Mouse (Mus musculus): Measurements from ENCODE around the gene Pnkp. TPM values are rescaled to one million over a fixed set of nuclear protein-coding genes. Genes with fewer than 3 reads are reported as not detected.

Pnkp gene
- polyA plus RNA-seq, 1 experiment, result 53.4 TPM

DNA sequence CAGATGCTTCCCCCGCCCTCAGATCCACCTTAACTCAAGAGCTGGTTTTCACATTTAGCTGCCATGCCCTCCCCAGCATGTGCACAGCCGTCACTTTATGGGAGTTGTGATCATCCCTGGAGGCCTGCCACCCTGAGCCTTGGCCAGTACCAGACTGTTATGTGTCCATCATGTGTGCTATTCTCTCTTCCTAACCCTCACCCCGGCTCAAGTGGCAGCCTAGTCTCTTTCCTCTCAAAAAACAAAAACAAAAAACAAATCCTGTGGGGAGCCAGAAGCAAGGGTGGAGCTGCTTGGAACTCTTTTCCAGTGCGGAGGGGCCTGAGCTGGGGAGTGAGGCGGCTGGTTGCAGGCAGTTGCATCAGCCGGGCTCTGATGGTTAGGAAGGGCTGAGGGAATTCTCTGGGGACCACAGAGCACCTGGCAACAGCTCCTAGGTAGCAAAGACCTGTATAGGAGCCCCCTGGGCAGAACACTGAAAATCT is 38.1 kb upstream of the Pnkp start:
- Histone ChIP-seq H3K27ac (ENCODE audit: insufficient read depth, low read depth, low read length) (no peak overlapping the region), H3K36me3 (ENCODE audit: control insufficient read depth, insufficient read depth, low read length) (no peaks in the 10 kb centered on the region), H3K4me3 (ENCODE audit: insufficient read depth, low read depth, low read length) (0 out of 2 replicates have a peak overlapping the region, but pooled peaks have one; percentile 14), H3K27me3 (replicated peaks; ENCODE audit: control insufficient read depth, insufficient read depth, low read length) (no peaks in the 10 kb centered on the region), H3K4me1 (ENCODE audit: control insufficient read depth, insufficient read depth, low read length) (peaks cover 20% of the 10 kb centered on the region)
- TF ChIP-seq POLR2A (IDR thresholded peaks at IDR 0.05; ENCODE audit: low read depth, low read length) (no peak), CTCF (conservative IDR thresholded peaks at IDR 0.05; ENCODE audit: insufficient read depth, insufficient read length, low read depth, low read length) (no peak)
- 42% methylated on average over 6 of the region's 6 CpGs for WGBS
- peak; percentile 21 for DNase-seq

DNA sequence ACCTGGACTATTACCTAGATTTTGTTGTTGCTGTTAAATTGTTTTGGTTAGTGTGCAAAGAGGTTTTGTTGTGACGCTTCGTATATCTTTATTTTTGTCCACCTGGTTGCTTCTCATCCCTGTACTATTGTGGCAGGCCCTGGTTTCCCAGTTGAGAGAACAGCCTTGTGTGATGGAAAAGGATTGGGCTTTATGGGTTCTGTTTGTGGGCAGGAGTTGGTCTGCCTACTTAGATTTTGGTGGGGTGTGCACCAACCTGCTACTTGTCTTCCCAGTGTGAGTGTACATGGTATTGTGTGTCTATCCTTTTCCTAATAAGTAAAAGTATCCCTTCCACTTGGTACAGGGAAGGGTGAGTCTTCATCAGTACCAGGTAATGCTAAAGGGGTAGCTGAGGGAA is 37.5 kb upstream of the Pnkp start:
- Histone ChIP-seq H3K27me3 (replicated peaks; ENCODE audit: control insufficient read depth, insufficient read depth, low read length) (no peaks in the 10 kb centered on the region), H3K4me3 (ENCODE audit: insufficient read depth, low read depth, low read length) (no peak overlapping the region), H3K36me3 (ENCODE audit: control insufficient read depth, insufficient read depth, low read length) (no peaks in the 10 kb centered on the region), H3K27ac (ENCODE audit: insufficient read depth, low read depth, low read length) (no peak overlapping the region), H3K4me1 (ENCODE audit: control insufficient read depth, insufficient read depth, low read length) (peaks cover 20% of the 10 kb centered on the region)
- TF ChIP-seq POLR2A (IDR thresholded peaks at IDR 0.05; ENCODE audit: low read depth, low read length) (no peak), CTCF (conservative IDR thresholded peaks at IDR 0.05; ENCODE audit: insufficient read depth, insufficient read length, low read depth, low read length) (no peak)
- 81% methylated on average over 2 of the region's 2 CpGs for WGBS
- no peak for DNase-seq

DNA sequence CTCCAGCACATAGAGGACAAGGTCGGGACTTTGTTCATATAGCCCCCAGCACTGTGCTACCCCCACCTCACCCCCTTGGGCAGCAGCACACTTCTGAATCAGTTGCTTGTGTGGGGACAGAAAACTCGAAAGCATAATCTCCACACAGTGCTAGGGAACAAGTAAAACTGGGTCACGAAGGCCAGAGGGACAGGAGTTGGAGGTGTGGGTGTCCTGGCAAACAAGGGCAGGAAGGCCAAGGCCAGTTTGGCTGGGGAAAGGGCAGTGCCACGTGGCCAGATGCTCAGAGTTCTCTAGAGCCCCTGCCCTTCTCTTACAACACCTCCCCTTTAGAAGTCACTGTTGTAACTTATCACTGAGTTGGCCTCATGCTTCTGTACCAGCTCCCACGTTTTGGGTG is 37.1 kb upstream of the Pnkp start:
- Histone ChIP-seq H3K36me3 (ENCODE audit: control insufficient read depth, insufficient read depth, low read length) (no peaks in the 10 kb centered on the region), H3K27me3 (replicated peaks; ENCODE audit: control insufficient read depth, insufficient read depth, low read length) (no peaks in the 10 kb centered on the region), H3K27ac (ENCODE audit: insufficient read depth, low read depth, low read length) (no peak overlapping the region), H3K4me3 (ENCODE audit: insufficient read depth, low read depth, low read length) (no peak overlapping the region), H3K4me1 (ENCODE audit: control insufficient read depth, insufficient read depth, low read length) (peaks cover 20% of the 10 kb centered on the region)
- 25% methylated on average over 5 of the region's 5 CpGs for WGBS
- TF ChIP-seq POLR2A (IDR thresholded peaks at IDR 0.05; ENCODE audit: low read depth, low read length), result no peak
- TF ChIP-seq CTCF (conservative IDR thresholded peaks at IDR 0.05; ENCODE audit: insufficient read depth, insufficient read length, low read depth, low read length), result no peak
- DNase-seq, result no peak

DNA sequence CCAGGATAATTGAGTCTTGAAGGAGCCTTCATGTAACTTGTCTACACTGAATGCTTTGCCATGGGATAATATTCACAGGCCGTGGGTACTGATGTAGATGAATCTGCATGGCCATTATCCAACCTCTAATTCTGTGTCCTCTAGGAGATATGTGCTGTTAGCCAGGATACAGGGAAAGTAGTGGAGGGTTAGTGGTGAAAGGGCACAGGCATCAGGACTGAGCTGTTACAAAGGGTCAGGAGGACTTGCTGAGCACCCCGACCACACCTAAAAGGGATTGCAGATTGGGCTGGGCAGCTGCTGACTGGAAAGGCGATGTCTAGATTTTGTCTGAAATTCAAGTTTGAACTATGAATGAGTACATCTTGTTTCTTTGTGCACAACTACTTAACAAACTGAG is 36.4 kb upstream of the Pnkp start:
- Histone ChIP-seq H3K27me3 (replicated peaks; ENCODE audit: control insufficient read depth, insufficient read depth, low read length) (no peaks in the 10 kb centered on the region), H3K4me3 (ENCODE audit: insufficient read depth, low read depth, low read length) (no peak overlapping the region), H3K27ac (ENCODE audit: insufficient read depth, low read depth, low read length) (no peak overlapping the region), H3K4me1 (ENCODE audit: control insufficient read depth, insufficient read depth, low read length) (peaks cover 17% of the 10 kb centered on the region), H3K36me3 (ENCODE audit: control insufficient read depth, insufficient read depth, low read length) (no peaks in the 10 kb centered on the region)
- DNase-seq, result no peak
- 65% methylated on average over 3 of the region's 3 CpGs for WGBS
- TF ChIP-seq POLR2A (IDR thresholded peaks at IDR 0.05; ENCODE audit: low read depth, low read length) (no peak), CTCF (conservative IDR thresholded peaks at IDR 0.05; ENCODE audit: insufficient read depth, insufficient read length, low read depth, low read length) (no peak)

DNA sequence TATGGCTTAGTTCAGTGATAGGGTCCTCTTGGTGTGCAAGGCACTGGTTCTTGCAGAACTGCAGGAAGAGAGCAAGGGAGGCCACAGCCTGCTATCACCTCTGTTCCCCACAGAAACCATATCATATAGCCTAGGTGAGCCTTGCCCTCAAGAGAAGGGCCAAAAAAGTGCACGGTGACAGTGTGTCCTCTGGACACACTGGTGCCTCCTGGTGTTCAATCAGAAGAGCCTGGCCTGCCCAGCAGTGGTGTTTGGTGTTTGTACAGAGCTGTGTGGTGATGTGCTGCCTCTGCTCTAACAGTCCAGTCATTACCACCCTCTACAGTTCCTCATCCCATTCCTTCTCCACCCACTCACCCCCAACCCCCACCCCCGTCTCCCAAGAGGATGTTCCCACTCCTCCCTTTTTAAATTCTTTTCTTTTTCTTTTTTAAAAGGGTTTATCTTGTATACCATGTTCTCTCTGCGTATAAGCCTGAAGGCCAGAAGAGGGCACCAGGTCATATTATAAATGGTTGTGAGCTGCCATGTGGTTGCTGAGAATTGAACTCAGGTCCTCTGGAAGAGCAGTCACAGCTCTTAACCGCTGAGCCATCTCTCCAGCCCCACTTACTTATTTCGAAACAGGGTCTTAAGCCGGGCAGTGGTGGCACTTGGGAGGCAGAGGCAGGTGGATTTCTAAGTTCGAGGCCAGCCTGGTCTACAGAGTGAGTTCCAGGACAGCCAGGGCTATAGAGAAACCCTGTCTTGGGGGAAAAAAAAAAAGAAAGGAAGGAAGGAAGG is 35.1 kb upstream of the Pnkp start:
- no peaks in the 10 kb centered on the region for H3K36me3 ChIP-seq (ENCODE audit: control insufficient read depth, insufficient read depth, low read length)
- TF ChIP-seq CTCF (conservative IDR thresholded peaks at IDR 0.05; ENCODE audit: insufficient read depth, insufficient read length, low read depth, low read length), result peak; percentile 36; the same call in 1 of the 2 replicates
- TF ChIP-seq POLR2A (IDR thresholded peaks at IDR 0.05; ENCODE audit: low read depth, low read length), result no peak
- DNase-seq, result no peak
- H3K4me3 ChIP-seq (ENCODE audit: insufficient read depth, low read depth, low read length), result no peak overlapping the region
- H3K4me1 ChIP-seq (ENCODE audit: control insufficient read depth, insufficient read depth, low read length), result peaks cover 17% of the 10 kb centered on the region
- H3K27me3 ChIP-seq (replicated peaks; ENCODE audit: control insufficient read depth, insufficient read depth, low read length), result no peaks in the 10 kb centered on the region
- no peak overlapping the region for H3K27ac ChIP-seq (ENCODE audit: insufficient read depth, low read depth, low read length)
- 80% methylated on average over 7 of the region's 7 CpGs for WGBS

DNA sequence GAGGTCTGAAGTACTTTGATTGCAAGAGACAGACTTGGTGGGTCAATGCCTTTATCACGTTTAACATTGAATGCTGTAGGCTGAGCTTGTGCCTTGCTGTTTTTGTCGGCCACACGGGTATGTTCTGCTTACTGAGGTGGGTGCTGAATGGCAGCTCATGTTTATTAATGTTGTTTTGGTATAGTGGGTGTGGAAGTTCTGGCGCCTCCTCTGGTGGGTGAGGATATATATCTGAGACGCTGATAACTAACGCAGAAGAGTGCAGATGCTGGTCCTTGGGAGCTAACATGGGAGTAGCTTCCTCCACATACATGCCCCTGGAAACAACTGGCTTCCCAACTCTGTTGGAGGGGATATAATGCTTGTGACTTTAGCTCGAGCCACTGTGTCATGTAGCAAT is 33.5 kb upstream of the Pnkp start:
- Histone ChIP-seq H3K4me3 (ENCODE audit: insufficient read depth, low read depth, low read length) (no peak overlapping the region), H3K36me3 (ENCODE audit: control insufficient read depth, insufficient read depth, low read length) (no peaks in the 10 kb centered on the region), H3K27ac (ENCODE audit: insufficient read depth, low read depth, low read length) (no peak overlapping the region), H3K4me1 (ENCODE audit: control insufficient read depth, insufficient read depth, low read length) (peaks cover 9% of the 10 kb centered on the region), H3K27me3 (replicated peaks; ENCODE audit: control insufficient read depth, insufficient read depth, low read length) (no peaks in the 10 kb centered on the region)
- WGBS, result 32% methylated on average over 7 of the region's 7 CpGs
- DNase-seq, result no peak
- TF ChIP-seq POLR2A (IDR thresholded peaks at IDR 0.05; ENCODE audit: low read depth, low read length) (no peak), CTCF (conservative IDR thresholded peaks at IDR 0.05; ENCODE audit: insufficient read depth, insufficient read length, low read depth, low read length) (no peak)

DNA sequence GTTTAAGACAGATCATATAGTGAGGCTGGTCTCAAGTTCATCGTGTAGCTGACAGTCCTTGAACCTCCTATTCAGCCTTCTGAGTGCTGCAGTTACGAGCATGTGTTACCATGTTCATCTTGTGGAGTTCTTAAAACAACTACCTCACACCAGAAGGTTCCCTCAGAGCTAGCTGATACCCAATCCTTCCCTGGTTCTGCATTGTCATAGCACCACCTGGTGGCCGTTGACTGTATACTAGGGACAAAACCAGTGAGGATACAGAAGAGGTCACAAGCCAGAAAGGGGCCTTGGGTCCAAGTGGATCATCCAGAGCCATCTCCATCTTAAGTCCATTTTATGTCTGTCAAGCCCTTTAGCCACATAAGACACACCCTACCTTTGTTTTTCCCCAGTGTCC is 32.1 kb upstream of the Pnkp start:
- Histone ChIP-seq H3K36me3 (ENCODE audit: control insufficient read depth, insufficient read depth, low read length) (no peaks in the 10 kb centered on the region), H3K4me1 (ENCODE audit: control insufficient read depth, insufficient read depth, low read length) (peaks cover 3% of the 10 kb centered on the region), H3K27me3 (replicated peaks; ENCODE audit: control insufficient read depth, insufficient read depth, low read length) (no peaks in the 10 kb centered on the region), H3K27ac (ENCODE audit: insufficient read depth, low read depth, low read length) (no peak overlapping the region), H3K4me3 (ENCODE audit: insufficient read depth, low read depth, low read length) (no peak overlapping the region)
- WGBS, result 6% methylated on average over 3 of the region's 3 CpGs
- DNase-seq, result peak; percentile 82
- no peak for TF ChIP-seq POLR2A (IDR thresholded peaks at IDR 0.05; ENCODE audit: low read depth, low read length)
- peak; percentile 90 for TF ChIP-seq CTCF (conservative IDR thresholded peaks at IDR 0.05; ENCODE audit: insufficient read depth, insufficient read length, low read depth, low read length)
